Mouse (Mus musculus) MEL (cell line): ENCODE results near the gene Auts2. TPM values are rescaled to one million over a fixed set of nuclear protein-coding genes. Genes with fewer than 3 reads are reported as not detected.

Source experiments
- DNase-seq: peaks from one replicate; pipeline ENCODE4 v3.0.0; 2011; ENCODE audit warnings: low read depth, low spot score
- H3K27ac ChIP-seq: 2 replicates; pipeline ENCODE4 v1.5.1; 2012; ENCODE audit warnings: low read depth, mild to moderate bottlenecking, control low read depth, low read length, moderate library complexity; ENCODE audit not compliant: control insufficient read depth
- H3K27me3 ChIP-seq, 2 experiments: fragments of 150-350 bp in 1 of 2; sonication (generic) in 1 of 2; 2 replicates each; pipeline ENCODE4 v1.6.1; 2012; ENCODE audit warnings: low read length in 2 of 2, mild to moderate bottlenecking in 2 of 2, improper control_type of control experiment in 1 of 2, moderate library complexity in 1 of 2; ENCODE audit not compliant: insufficient read depth in 2 of 2, control insufficient read depth in 1 of 2
- H3K36me3 ChIP-seq, 2 experiments: 2 replicates each; pipeline ENCODE4 v1.6.1; 2012 to 2014; ENCODE audit warnings: low read length in 2 of 2, improper control_type of control experiment in 1 of 2, inconsistent platforms in 1 of 2, mild to moderate bottlenecking in 1 of 2; ENCODE audit not compliant: insufficient read depth in 2 of 2, control insufficient read depth in 1 of 2
- H3K4me1 ChIP-seq, 2 experiments: fragments of 150-350 bp in 1 of 2; sonication (generic) in 1 of 2; 2 replicates each; pipeline ENCODE4 v1.6.1; 2012; ENCODE audit warnings: low read length in 2 of 2, improper control_type of control experiment in 1 of 2, mild to moderate bottlenecking in 1 of 2; ENCODE audit not compliant: insufficient read depth in 2 of 2, control insufficient read depth in 1 of 2
- H3K4me3 ChIP-seq, 2 experiments: fragments of 150-350 bp in 1 of 2; sonication (generic) in 1 of 2; 2 replicates each; pipeline ENCODE4 v1.5.1; 2012; ENCODE audit warnings: low read depth in 2 of 2, low read length in 2 of 2, mild to moderate bottlenecking in 2 of 2, moderate library complexity in 2 of 2, control low read depth in 1 of 2, improper control_type of control experiment in 1 of 2; ENCODE audit not compliant: control insufficient read depth in 1 of 2, insufficient read depth in 1 of 2
- H3K79me2 ChIP-seq: 2 replicates; pipeline ENCODE4 v1.6.1; 2012; ENCODE audit warnings: mild to moderate bottlenecking, low read length, moderate library complexity; ENCODE audit not compliant: control insufficient read depth, poor library complexity, insufficient read depth
- H3K9ac ChIP-seq: 2 replicates; pipeline ENCODE4 v1.6.1; 2012; ENCODE audit warnings: low read depth, mild to moderate bottlenecking, control low read depth, low read length, moderate library complexity; ENCODE audit not compliant: control insufficient read depth, poor library complexity, severe bottlenecking
- H3K9me3 ChIP-seq: fragments of 150-350 bp; sonication (generic); replicated peaks from 2 replicates; pipeline ENCODE4 v1.6.1; 2012; ENCODE audit warnings: mild to moderate bottlenecking, low read length, improper control_type of control experiment, moderate library complexity; ENCODE audit not compliant: insufficient read depth
- BHLHE40 ChIP-seq: IDR thresholded peaks from 2 replicates; pipeline ENCODE4 v1.6.1; 2012; ENCODE audit warnings: low read depth, mild to moderate bottlenecking, inconsistent platforms, low read length, improper control_type of control experiment, borderline replicate concordance
- CHD2 ChIP-seq: IDR thresholded peaks from 2 replicates; pipeline ENCODE4 v1.6.1; 2011; ENCODE audit warnings: low read length, improper control_type of control experiment
- CTCF ChIP-seq, 3 experiments: IDR thresholded peaks in 2 of 3; conservative IDR thresholded peaks in 1 of 3; 2 replicates each; pipeline ENCODE4 v1.5.1; 2011 to 2012; ENCODE audit warnings: low read length in 3 of 3, low read depth in 2 of 3, mild to moderate bottlenecking in 2 of 3, improper control_type of control experiment in 1 of 3, inconsistent platforms in 1 of 3, mixed read lengths in 1 of 3, moderate library complexity in 1 of 3; ENCODE audit not compliant: control insufficient read depth in 1 of 3, insufficient read depth in 1 of 3, poor library complexity in 1 of 3, severe bottlenecking in 1 of 3
- E2F4 ChIP-seq: IDR thresholded peaks from 2 replicates; pipeline ENCODE4 v1.6.1; 2011; ENCODE audit warnings: low read depth, low read length, improper control_type of control experiment, borderline replicate concordance
- EP300 ChIP-seq, 2 experiments: IDR thresholded peaks; 2 replicates each; pipeline ENCODE4 v1.6.1; 2011; ENCODE audit warnings: improper control_type of control experiment in 2 of 2, low read length in 2 of 2, low read depth in 1 of 2, mild to moderate bottlenecking in 1 of 2
- ETS1 ChIP-seq: IDR thresholded peaks from 2 replicates; pipeline ENCODE4 v1.6.1; 2012; ENCODE audit warnings: low read depth, mild to moderate bottlenecking, inconsistent platforms, low read length, improper control_type of control experiment, moderate library complexity
- GABPA ChIP-seq: IDR thresholded peaks from 2 replicates; pipeline ENCODE4 v1.6.1; 2012; ENCODE audit warnings: low read depth, mild to moderate bottlenecking, inconsistent platforms, low read length, improper control_type of control experiment, moderate library complexity
- GATA1 ChIP-seq: IDR thresholded peaks from 2 replicates; pipeline ENCODE4 v1.6.1; 2011; ENCODE audit warnings: low read depth, low read length, improper control_type of control experiment
- HCFC1 ChIP-seq: IDR thresholded peaks from 2 replicates; pipeline ENCODE4 v1.6.1; 2012; ENCODE audit warnings: low read depth, mild to moderate bottlenecking, inconsistent platforms, low read length, improper control_type of control experiment, moderate library complexity
- JUND ChIP-seq: IDR thresholded peaks from 2 replicates; pipeline ENCODE4 v1.6.1; 2011; ENCODE audit warnings: low read depth, mild to moderate bottlenecking, improper control_type of control experiment, low read length
- KAT2A ChIP-seq: conservative IDR thresholded peaks from 2 replicates; pipeline ENCODE4 v1.6.1; 2012; ENCODE audit warnings: low read depth, low read length, improper control_type of control experiment, inconsistent platforms
- MAFK ChIP-seq: IDR thresholded peaks from 2 replicates; pipeline ENCODE4 v1.6.1; 2011; ENCODE audit warnings: low read depth, mild to moderate bottlenecking, low read length, improper control_type of control experiment, borderline replicate concordance
- MAZ ChIP-seq: IDR thresholded peaks from 2 replicates; pipeline ENCODE4 v1.6.1; 2012; ENCODE audit warnings: low read depth, mild to moderate bottlenecking, inconsistent platforms, low read length, improper control_type of control experiment
- MEF2A ChIP-seq: IDR thresholded peaks from 2 replicates; pipeline ENCODE4 v1.6.1; 2014; ENCODE audit warnings: low read depth, mild to moderate bottlenecking, inconsistent platforms, low read length, improper control_type of control experiment; ENCODE audit not compliant: poor library complexity, insufficient replicate concordance, severe bottlenecking; ENCODE audit errors: extremely low read depth
- MYC ChIP-seq: IDR thresholded peaks from 2 replicates; pipeline ENCODE4 v1.6.1; 2011; ENCODE audit warnings: low read depth, mild to moderate bottlenecking, low read length, improper control_type of control experiment, moderate library complexity
- NELFE ChIP-seq: IDR thresholded peaks from 2 replicates; pipeline ENCODE4 v1.6.1; 2011; ENCODE audit warnings: low read depth, low read length, improper control_type of control experiment
- NRF1 ChIP-seq: IDR thresholded peaks from 2 replicates; pipeline ENCODE4 v1.6.1; 2014; ENCODE audit warnings: low read depth, mild to moderate bottlenecking, inconsistent platforms, low read length, improper control_type of control experiment, moderate library complexity; ENCODE audit not compliant: poor library complexity, insufficient read depth, severe bottlenecking
- POLR2AphosphoS2 ChIP-seq: IDR thresholded peaks from 2 replicates; pipeline ENCODE4 v1.6.1; 2011; ENCODE audit warnings: low read length, improper control_type of control experiment
- RAD21 ChIP-seq: IDR thresholded peaks from 2 replicates; pipeline ENCODE4 v1.6.1; 2011; ENCODE audit warnings: mild to moderate bottlenecking, low read depth, low read length, improper control_type of control experiment
- SIN3A ChIP-seq: IDR thresholded peaks from 2 replicates; pipeline ENCODE4 v1.6.1; 2012; ENCODE audit warnings: low read length, improper control_type of control experiment, inconsistent platforms
- TAL1 ChIP-seq: IDR thresholded peaks from 2 replicates; pipeline ENCODE4 v1.6.1; 2012; ENCODE audit warnings: mild to moderate bottlenecking, inconsistent platforms, low read length, moderate library complexity, mixed read lengths
- TBP ChIP-seq: IDR thresholded peaks from 2 replicates; pipeline ENCODE4 v1.8.0; 2011; ENCODE audit warnings: low read depth, low read length, improper control_type of control experiment
- UBTF ChIP-seq: IDR thresholded peaks from 2 replicates; pipeline ENCODE4 v1.6.1; 2012; ENCODE audit warnings: low read depth, mild to moderate bottlenecking, inconsistent platforms, low read length, improper control_type of control experiment, moderate library complexity, borderline replicate concordance; ENCODE audit not compliant: insufficient read depth
- USF1 ChIP-seq: IDR thresholded peaks from 2 replicates; pipeline ENCODE4 v1.6.1; 2014; ENCODE audit warnings: low read depth, mild to moderate bottlenecking, inconsistent platforms, low read length, improper control_type of control experiment, moderate library complexity
- USF2 ChIP-seq, 2 experiments: IDR thresholded peaks; 2 replicates each; pipeline ENCODE4 v1.6.1; 2011 to 2012; ENCODE audit warnings: improper control_type of control experiment in 2 of 2, low read length in 2 of 2, borderline replicate concordance in 1 of 2, inconsistent platforms in 1 of 2, low read depth in 1 of 2, mild to moderate bottlenecking in 1 of 2; ENCODE audit not compliant: insufficient read depth in 1 of 2
- ZC3H11A ChIP-seq: IDR thresholded peaks from 2 replicates; pipeline ENCODE4 v1.6.1; 2012; ENCODE audit warnings: low read depth, mild to moderate bottlenecking, inconsistent platforms, low read length, improper control_type of control experiment
- ZNF384 ChIP-seq: IDR thresholded peaks from 2 replicates; pipeline ENCODE4 v1.6.1; 2012; ENCODE audit warnings: low read depth, mild to moderate bottlenecking, inconsistent platforms, low read length, improper control_type of control experiment
- polyA plus RNA-seq, 2 experiments: library from polyadenylated mRNA; stranded (reverse) in 1 of 2; unstranded in 1 of 2; fragments of >175 nt in 1 of 2; fragments of >200 nt in 1 of 2; gene quantifications; 2 replicates each; pipeline versions ENCODE4 v1.2.1 to v1.2.4; 2012; ENCODE audit warnings: low replicate concordance in 2 of 2, low read depth in 1 of 2; ENCODE audit not compliant: insufficient read length in 2 of 2, insufficient read depth in 1 of 2, missing spikeins in 1 of 2
- total RNA-seq: library from RNA; depleted of rRNA; stranded (reverse); fragments of 300-350 nt; gene quantifications from 2 replicates; pipeline ENCODE4 v1.2.3, GENCODE M21; 2012

Gene Auts2
- total and polyA plus RNA-seq, 3 experiments: not detected

DNA sequence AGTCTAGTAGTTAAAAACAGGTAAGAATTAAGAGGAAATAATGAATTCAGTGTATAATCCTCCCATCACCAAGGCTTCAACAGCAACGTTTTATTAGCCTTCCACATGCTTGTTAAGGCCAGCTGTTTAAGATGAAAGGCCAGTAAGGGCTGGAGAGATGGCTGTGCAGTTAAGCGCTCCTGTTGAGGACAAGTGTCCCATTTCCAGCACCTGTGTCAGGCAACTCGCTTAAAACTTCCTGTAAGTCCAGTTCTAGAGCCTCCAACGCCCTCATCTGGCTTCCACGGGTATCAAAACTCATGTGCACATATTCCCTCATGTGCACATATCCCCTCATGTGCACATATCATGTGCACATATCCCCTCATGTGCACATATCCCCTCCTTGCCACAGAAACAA is 41.1 kb downstream of the Auts2 start:
- no peaks in the 10 kb centered on the region for H3K79me2 ChIP-seq
- no peaks in the 10 kb centered on the region for H3K9me3 ChIP-seq
- H3K4me3 ChIP-seq: no peak overlapping the region
- no peaks in the 10 kb centered on the region for H3K4me1 ChIP-seq
- H3K27ac ChIP-seq: no peak overlapping the region
- no peak overlapping the region for H3K9ac ChIP-seq
- no peaks in the 10 kb centered on the region for H3K36me3 ChIP-seq
- TF ChIP-seq MAZ: no peak
- no peak for TF ChIP-seq POLR2AphosphoS2
- no peak for TF ChIP-seq UBTF
- TF ChIP-seq CHD2: no peak
- TF ChIP-seq BHLHE40: no peak
- TF ChIP-seq HCFC1: no peak
- no peak for TF ChIP-seq MYC
- TF ChIP-seq KAT2A: no peak
- TF ChIP-seq JUND: no peak
- TF ChIP-seq USF1: no peak
- no peak for TF ChIP-seq NRF1
- TF ChIP-seq ZC3H11A: no peak
- no peak for TF ChIP-seq MEF2A
- TF ChIP-seq ZNF384: no peak
- TF ChIP-seq ETS1: no peak
- TF ChIP-seq GATA1: no peak
- TF ChIP-seq NELFE: no peak
- no peak for TF ChIP-seq GABPA
- TF ChIP-seq USF2 (IDR thresholded peaks at IDR 0.05; ENCODE audit: borderline replicate concordance in 1 of 2, insufficient read depth in 1 of 2, low read depth in 1 of 2, low read length in 2 of 2): no peak
- TF ChIP-seq TAL1: no peak
- TF ChIP-seq, all 39 proteins: peak for 0
- no peak for DNase-seq
- H3K27me3 ChIP-seq: no peaks in the 10 kb centered on the region

DNA sequence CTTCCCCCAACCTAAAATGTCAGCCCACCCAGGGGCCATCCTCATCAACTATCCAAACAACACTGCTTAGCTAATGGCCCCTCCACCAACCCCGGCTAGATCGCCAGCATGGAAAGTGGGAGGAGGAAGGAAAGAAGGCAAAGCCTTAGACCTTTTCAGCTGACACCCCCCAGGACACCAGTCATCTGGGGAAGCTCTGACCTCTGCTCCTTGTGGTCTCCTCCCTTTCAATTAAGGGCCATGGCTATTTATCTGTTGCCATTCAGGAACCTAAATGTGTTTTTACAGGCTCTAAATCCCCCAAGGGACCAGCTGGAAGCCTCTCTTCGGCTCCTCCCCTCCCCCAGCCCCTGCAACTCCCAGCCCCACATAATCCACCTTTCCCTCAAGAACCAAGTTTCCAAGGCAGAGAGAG is 42.3 kb downstream of the Auts2 start:
- TF ChIP-seq JUND: no peak
- TF ChIP-seq MYC: no peak
- TF ChIP-seq E2F4: no peak
- TF ChIP-seq TBP: no peak
- TF ChIP-seq CTCF (IDR thresholded peaks at IDR 0.05 in 2 of 3, conservative IDR thresholded peaks at IDR 0.05 in 1 of 3; ENCODE audit: control insufficient read depth in 1 of 3, insufficient read depth in 1 of 3, low read depth in 2 of 3, low read length in 3 of 3, poor library complexity in 1 of 3, severe bottlenecking in 1 of 3): no peak
- no peak for TF ChIP-seq NRF1
- TF ChIP-seq CHD2: no peak
- TF ChIP-seq EP300 (IDR thresholded peaks at IDR 0.05; ENCODE audit: low read depth in 1 of 2, low read length in 2 of 2): no peak
- no peak for TF ChIP-seq MAFK
- no peak for TF ChIP-seq RAD21
- TF ChIP-seq SIN3A: no peak
- Histone ChIP-seq H3K27ac (no peak overlapping the region), H3K79me2 (no peaks in the 10 kb centered on the region), H3K4me3 (no peak overlapping the region), H3K27me3 (no peaks in the 10 kb centered on the region), H3K9ac (no peak overlapping the region), H3K9me3 (no peaks in the 10 kb centered on the region), H3K4me1 (no peaks in the 10 kb centered on the region), H3K36me3 (no peaks in the 10 kb centered on the region)
- DNase-seq: no peak
